Mouse (Mus musculus) adrenal gland, postnatal 14 days (tissue): Measurements from ENCODE around the gene Mnd1. TPM values are rescaled to one million over a fixed set of nuclear protein-coding genes. Genes with fewer than 3 reads are reported as not detected.

Source experiments
- DNase-seq: peaks from one replicate; pipeline ENCODE4 v3.0.0; 2021; ENCODE audit warnings: mixed read lengths
- long read RNA-seq, 2 experiments: library from polyadenylated mRNA; stranded (forward); transcript quantifications; one replicate each; pipeline ENCODE4 v2.0.0; 2021
- total RNA-seq: library from RNA; stranded (reverse); gene quantifications from 2 replicates; pipeline ENCODE4 v1.2.3, GENCODE M21; 2021

Gene Mnd1
- 23.0 and 27.2 TPM in 2 replicates for total RNA-seq
- long read RNA-seq, experiment 1, partial matches to known transcripts, result 0 of 12 reads
- long read RNA-seq, experiment 1, other reads (novel, unspliced or antisense), result 8 of 12 reads
- long read RNA-seq, experiment 2, transcript Mnd1-201 (8 exons, 875 nt), result major isoform, 8 of 16 reads
- long read RNA-seq, experiment 2, partial matches to known transcripts, result 0 of 16 reads
- long read RNA-seq, experiment 2, other reads (novel, unspliced or antisense), result 8 of 16 reads

- DNase-seq, result peak; percentile 100
Observed at GRCm38 (mm10) chr3:84155558-84156006, at the start of gene Mnd1. Mnd1 (minus strand) TSS chr3:84155786.

GRCm38 (mm10) chr3:84204640-84205039 lies 49.1 kb upstream of the Mnd1 start:
- DNase-seq, result no peak

GRCm38 (mm10) chr3:84200559-84201420 lies 45.2 kb upstream of the Mnd1 start:
- DNase-seq, result no peak

DNA sequence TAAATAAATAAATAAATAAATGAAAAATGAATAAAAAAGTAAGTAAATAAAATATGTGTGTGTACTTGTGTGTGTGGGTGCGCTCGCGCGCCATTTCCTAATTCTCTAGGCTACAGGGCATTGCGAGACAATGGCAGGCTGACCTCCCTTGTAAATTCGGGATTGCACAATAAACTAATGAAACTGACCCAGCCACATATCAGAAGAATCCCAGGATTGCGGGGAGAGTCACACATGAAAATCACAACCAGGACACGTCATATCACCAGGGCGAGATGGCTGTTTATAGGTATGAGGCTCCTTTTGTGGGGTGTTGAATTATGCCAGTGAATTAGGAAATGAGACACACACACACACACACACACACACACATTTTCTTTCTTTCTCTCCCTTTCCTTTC lies 43.9 kb upstream of the Mnd1 start:
- DNase-seq, result no peak

DNA sequence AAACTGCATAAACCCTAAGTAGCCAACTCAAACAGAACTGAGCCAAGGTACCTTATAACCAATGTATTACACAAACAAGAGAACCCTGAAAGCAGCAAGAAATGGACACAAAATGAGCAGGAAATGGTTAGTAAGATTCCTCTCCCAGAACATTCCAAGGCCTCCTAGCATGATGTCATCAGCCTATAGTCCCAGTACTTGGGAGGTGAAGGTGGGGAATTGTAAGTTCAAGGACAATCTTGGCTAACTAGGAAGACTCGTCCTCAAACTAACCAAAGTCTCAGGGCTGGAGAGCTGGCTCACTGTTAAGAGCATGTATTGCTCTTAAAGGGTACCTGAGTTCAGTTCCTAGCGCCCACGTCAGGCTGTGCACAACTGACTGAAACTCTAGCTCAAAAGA lies 42.6 kb upstream of the Mnd1 start:
- DNase-seq, result no peak

DNA sequence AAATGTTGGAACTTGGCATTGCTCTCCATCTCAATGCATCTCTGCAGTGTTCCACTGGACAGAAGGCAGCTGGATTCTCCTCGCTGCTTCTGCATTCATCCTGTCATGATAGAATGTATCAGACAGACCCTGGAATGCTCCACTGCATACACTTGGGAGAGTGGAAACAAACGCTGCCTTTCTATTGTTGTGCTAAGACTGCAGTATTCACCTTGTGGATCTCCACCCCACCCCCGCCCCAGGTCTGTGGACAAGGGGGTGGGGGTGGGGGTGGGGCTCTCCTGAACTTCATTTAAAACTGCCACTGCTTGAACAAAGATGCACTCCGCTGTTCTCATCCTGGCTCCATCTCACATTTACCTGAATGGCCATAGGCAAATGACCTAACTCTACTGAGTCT lies 38.3 kb upstream of the Mnd1 start:
- no peak for DNase-seq

- peak; percentile 23 for DNase-seq
Observed at GRCm38 (mm10) chr3:84191141-84191881, 35.7 kb upstream of the Mnd1 start.

DNA sequence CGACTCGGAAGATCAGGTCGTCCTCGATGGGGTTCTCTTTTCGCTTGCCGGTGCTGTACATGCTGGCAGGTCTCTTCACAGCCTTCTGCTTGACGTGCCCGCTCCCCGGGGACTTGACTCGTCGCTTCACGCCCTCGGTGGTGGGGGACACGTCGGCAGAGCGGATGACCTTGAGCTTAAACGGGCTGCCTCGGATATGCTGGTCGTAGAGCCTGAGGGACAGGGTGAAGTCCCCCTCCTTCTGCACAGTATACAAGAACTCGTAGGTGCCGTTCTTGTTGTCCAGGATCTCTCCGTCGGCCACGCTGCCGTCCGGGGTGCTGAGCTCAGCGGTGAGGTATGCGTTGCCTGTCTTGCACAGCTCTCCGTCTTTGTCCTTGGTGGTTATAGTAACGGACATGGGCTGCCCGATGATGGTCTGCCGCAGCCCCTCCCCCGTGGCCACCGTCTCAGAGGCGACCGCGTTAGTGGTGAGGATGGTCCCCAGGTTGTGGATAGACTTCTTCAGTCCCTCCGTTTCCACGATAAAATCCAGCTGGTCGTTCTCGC lies 35.0 kb upstream of the Mnd1 start:
- DNase-seq, result peak; percentile 73

- DNase-seq, result no peak
Observed at GRCm38 (mm10) chr3:84189629-84190173, 34.1 kb upstream of the Mnd1 start.

DNA sequence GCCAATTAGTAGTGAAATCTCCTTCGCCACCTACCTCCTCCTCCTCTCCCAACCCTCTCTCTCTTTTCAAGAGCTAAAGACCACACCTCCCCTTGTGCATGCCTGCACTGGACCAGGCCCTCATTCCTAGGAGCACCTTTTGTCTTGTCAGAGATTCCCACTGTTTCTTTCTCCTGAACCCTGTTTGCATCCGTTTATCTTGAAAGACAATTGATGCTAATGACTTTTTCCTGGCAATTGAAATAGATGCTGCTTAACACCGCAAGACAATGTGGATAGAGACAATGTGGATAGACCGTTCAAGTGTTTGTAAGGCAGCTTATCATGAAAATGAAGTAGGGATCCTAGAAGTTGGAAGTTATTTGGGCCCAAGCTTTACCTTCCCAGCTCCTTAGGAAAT lies 26.1 kb upstream of the Mnd1 start:
- no peak for DNase-seq

GRCm38 (mm10) chr3:84181102-84181501 lies 25.5 kb upstream of the Mnd1 start:
- peak; percentile 51 for DNase-seq

- no peak for DNase-seq
Observed at GRCm38 (mm10) chr3:84180304-84180703, 24.7 kb upstream of the Mnd1 start.

- DNase-seq, result no peak
Observed at GRCm38 (mm10) chr3:84177834-84178233, 22.2 kb upstream of the Mnd1 start.

DNA sequence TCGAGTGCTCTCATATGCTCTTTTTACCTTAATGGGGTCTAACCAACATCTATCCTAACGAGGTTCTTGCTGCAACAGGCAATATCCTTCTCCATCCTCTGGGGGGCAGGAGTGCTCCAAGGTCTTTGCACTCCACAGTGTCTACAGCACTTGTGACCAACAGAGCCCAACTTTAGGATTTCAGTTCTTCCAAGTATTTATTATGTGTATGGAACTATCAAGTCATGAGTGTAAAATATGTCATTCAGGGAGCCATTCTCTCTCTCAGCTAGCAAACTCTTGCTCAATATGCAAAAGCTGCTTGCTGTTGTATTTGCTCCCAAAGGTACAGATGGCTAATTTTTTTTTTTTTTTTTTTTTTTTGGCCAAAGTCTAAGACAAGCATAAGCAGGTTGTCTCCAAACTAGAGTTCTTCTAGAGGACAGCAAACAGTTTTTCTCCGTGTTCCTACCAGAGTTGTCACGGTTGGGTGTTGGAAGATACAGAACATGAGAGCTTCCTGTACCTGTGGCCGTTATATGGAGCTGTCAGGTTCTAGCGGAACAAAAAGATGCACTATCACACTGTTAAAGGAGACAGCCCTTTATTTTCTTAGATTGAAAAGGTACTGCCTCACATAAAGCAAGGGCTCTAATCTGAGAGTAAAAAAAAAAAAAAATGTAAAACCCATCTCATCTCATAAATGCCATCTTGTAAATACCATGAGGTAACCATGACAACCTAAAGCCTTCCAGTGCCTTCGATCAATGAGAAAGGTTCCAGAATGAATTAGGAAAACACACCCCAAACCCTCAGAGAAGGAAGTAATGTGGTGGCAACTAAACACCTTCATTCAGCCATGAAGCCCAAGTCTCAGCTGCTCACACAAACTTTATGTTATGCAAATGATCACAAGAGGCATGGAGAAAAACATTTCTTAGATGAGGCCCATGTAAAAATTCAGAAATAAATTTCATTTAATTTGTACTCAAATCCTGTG lies 20.0 kb upstream of the Mnd1 start:
- DNase-seq, result peak; percentile 86

DNA sequence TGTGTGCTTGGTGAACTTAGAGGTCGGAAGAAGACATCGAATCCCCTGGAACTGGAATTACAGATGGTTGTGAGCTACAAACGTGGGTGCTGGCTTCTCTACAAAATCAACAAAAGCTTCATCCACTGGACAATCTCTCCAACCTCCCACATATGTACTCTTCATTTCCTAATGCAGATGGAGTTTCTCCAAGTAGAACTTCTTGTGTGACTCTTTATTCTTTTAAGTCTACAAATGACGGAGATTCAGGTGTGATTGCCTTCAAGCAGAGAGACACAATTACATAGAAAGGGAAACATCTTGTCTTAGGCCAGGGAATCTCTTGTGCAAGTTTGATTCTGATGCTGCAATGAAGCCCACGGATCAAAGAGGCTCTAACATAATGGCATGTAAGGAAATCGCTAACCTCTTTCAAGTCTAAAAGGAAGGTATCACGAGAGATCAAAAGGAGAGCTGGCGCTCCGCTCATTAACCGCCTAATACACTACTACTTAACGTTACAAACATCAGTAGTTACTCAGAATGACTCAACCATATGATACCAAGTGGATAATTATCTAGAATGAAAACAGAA lies 18.1 kb upstream of the Mnd1 start, which contains the start of gene Gm6525:
TSS of gene Gm6525 (plus strand) at position 524 of the 574 bp plus-strand sequence.
- no peak for DNase-seq

GRCm38 (mm10) chr3:84172406-84172805 lies 16.8 kb upstream of the Mnd1 start:
- no peak for DNase-seq

GRCm38 (mm10) chr3:84169393-84170005 lies 13.9 kb upstream of the Mnd1 start:
- no peak for DNase-seq

DNA sequence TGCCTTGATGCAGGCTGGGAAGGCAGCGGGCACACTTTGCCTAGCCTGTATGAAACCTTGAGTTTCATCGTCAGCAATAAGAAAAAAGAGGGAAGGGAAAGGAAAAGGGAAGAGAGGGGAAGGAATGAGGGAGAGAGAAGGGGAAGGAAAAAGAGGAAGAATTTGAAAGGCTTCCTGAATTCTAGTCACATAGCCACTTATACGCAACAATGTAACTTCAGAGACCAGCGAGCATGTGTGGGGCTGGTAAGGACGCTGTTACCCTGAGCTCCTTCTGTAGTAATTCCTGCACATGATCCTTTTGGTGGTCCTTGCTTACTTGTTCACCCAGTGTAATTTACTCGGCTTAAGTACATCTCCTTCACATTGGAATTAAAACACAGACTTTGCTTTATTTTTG lies 13.4 kb upstream of the Mnd1 start:
- DNase-seq, result no peak

DNA sequence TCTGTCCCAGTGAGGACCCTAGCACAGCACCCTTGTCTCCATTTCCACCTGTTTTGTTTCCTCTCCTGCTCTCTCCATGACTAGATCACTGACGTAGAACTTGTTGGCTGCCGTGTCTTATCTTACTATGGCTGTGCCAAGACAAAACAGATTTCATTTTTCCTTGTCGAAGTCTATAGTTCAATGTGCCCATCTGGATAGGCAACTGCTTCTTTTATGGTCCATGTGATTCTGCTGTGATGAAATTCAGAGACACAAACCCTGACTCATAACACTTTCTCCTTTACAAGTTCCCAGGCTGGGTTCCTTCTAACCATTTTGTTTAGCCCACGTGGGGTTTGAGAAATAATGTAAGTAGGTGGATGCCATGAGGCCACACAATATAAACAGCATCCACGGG lies 10.5 kb upstream of the Mnd1 start:
- no peak for DNase-seq

DNA sequence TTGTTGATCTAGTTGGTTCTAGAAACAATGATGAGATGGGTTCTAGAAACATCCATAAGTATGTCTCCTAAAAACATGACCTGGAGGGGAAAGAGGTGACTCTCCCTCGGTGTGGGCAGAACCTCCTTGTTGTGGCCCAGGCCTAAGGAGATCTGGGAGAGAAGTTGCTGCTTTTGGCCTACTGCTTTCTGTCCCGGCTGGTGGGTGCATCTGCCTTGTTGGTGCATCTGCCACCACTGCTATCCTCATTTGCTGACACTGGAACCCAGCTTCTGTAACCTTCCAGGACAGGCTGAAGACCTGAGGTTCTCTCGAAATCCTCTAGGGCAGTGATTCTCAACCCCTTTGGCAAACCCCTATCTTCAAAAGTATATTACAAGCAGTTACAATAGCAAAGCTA lies 9.8 kb upstream of the Mnd1 start:
- DNase-seq, result no peak
